Comparison of ENCODE assay signal across 18 mouse cellular contexts in the genomic region with DNA sequence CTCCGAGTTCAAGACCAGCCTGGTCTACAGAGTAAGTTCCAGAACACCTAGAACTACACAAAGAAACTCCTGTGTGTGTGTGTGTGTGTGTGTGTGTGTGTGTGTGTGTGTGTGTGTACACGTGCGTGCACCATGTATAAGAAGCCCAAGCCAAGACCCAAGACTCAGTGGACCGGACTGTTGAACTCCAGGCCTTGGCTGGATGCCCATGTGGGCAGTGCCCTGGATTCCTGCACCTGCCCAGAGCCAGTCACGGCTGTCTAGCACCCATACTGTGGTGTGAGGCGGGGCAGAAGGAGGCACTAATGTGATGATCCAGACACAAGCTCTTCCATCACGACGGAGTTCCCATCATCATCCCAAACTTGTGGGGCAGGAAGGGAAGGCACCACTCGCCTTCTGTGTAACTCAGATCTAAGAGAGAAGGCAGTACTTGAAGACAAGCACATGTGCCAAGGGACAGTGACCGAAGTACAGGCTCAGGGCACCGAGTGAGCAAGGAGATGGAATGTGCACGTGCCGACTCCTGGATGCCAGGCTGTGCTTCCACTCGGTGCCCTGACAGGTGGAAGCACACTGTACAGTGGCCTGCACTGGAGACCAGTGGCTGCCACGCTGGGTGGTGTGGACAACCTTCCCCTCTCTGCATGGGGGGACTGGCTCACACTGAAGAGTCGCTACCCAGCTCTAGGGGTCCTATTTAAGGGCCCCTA. TPM values are rescaled to one million over a fixed set of nuclear protein-coding genes. Genes with fewer than 3 reads are reported as not detected.
DNase-seq lines count a peak whose midpoint lies in the region; ATAC-seq lines count a peak whose summit lies in the region.
"Had no signal": no experiment of that assay in that cellular context is flagged by ENCODE, and none has a peak within 500 bp of the region (broad histone marks: within the 10 kb centered on the region; RNA-seq: fewer than 3 reads in every experiment).

No protein-coding gene starts in this region.

- H3K9me3 ChIP-seq in kidney, embryonic 14.5 days (ENCODE audit: control insufficient read depth, low read length): no peaks in the 10 kb centered on the region
- H3K9me3 ChIP-seq in midbrain, embryonic 13.5 days: no peaks in the 10 kb centered on the region
- H3K9me3 ChIP-seq in midbrain, embryonic 11.5 days (ENCODE audit: control insufficient read depth, low read length): no peaks in the 10 kb centered on the region
- H3K9me3 ChIP-seq: heart, embryonic 12.5 days; limb, embryonic 10.5 days had no signal

- no peak overlapping the region for H3K27ac ChIP-seq in kidney, embryonic 14.5 days (ENCODE audit: low read depth, low read length)
- H3K27ac ChIP-seq in midbrain, embryonic 13.5 days: no peak overlapping the region
- no peak overlapping the region for H3K27ac ChIP-seq in midbrain, embryonic 11.5 days (ENCODE audit: low read depth, low read length)
- H3K27ac ChIP-seq: left cerebral cortex, adult 2 months; limb, embryonic 10.5 days; macrophage had no signal

- no peak overlapping the region for H3K4me3 ChIP-seq in kidney, embryonic 14.5 days (ENCODE audit: low read length)
- H3K4me3 ChIP-seq in midbrain, embryonic 13.5 days (replicated peaks): no peak overlapping the region
- H3K4me3 ChIP-seq in midbrain, embryonic 11.5 days (ENCODE audit: low read depth, low read length): no peak overlapping the region
- H3K4me3 ChIP-seq: heart, embryonic 12.5 days; left cerebral cortex, adult 2 months; limb, embryonic 10.5 days had no signal

- H3K4me1 ChIP-seq in kidney, embryonic 14.5 days (ENCODE audit: control insufficient read depth, insufficient read depth, low read length): no peaks in the 10 kb centered on the region
- H3K4me1 ChIP-seq in midbrain, embryonic 13.5 days (replicated peaks): no peaks in the 10 kb centered on the region
- H3K4me1 ChIP-seq in midbrain, embryonic 11.5 days (ENCODE audit: control insufficient read depth, insufficient read depth, low read length): no peaks in the 10 kb centered on the region

- H3K4me2 ChIP-seq in kidney, embryonic 14.5 days (replicated peaks; ENCODE audit: low read depth, low read length): no peak overlapping the region
- no peak overlapping the region for H3K4me2 ChIP-seq in midbrain, embryonic 13.5 days (replicated peaks)
- H3K4me2 ChIP-seq in midbrain, embryonic 11.5 days: no peak overlapping the region
- H3K4me2 ChIP-seq: heart, embryonic 12.5 days had no signal

- peak; percentile 86 for DNase-seq in kidney, adult 18-20 months
- DNase-seq in midbrain, embryonic 11.5 days (ENCODE audit: low spot score, missing footprints): no peak
- peak; percentile 83 for DNase-seq in kidney, postnatal 10 days
- peak; percentile 59 to 75 for DNase-seq in kidney, postnatal 4 days
- DNase-seq in cerebellum, adult 11 months: no peak
- DNase-seq: adrenal gland, adult 2 months; forebrain, postnatal 0 days; gastrocnemius, postnatal 25 days; heart, postnatal 10 days; layer of hippocampus, adult 9-11 months; liver; liver, postnatal 0 days had no signal

- no peak overlapping the region for H3K9ac ChIP-seq in kidney, embryonic 14.5 days (ENCODE audit: low read depth, low read length)
- H3K9ac ChIP-seq in midbrain, embryonic 13.5 days (replicated peaks): no peak overlapping the region
- H3K9ac ChIP-seq in midbrain, embryonic 11.5 days (ENCODE audit: low read length): no peak overlapping the region
- H3K9ac ChIP-seq: forebrain, postnatal 0 days; heart, embryonic 12.5 days; liver, postnatal 0 days had no signal

- peaks cover 34% of the 10 kb centered on the region for H3K36me3 ChIP-seq in kidney, embryonic 14.5 days (ENCODE audit: control insufficient read depth, insufficient read depth, low read length)
- peaks cover 46% of the 10 kb centered on the region for H3K36me3 ChIP-seq in midbrain, embryonic 13.5 days
- peaks cover 4% of the 10 kb centered on the region; the same call in 1 of the 2 replicates for H3K36me3 ChIP-seq in midbrain, embryonic 11.5 days (ENCODE audit: control insufficient read depth, insufficient read depth, low read length)

- H3K27me3 ChIP-seq in kidney, embryonic 14.5 days (ENCODE audit: control insufficient read depth, insufficient read depth, low read length): no peaks in the 10 kb centered on the region
- H3K27me3 ChIP-seq in midbrain, embryonic 13.5 days: no peaks in the 10 kb centered on the region
- no peaks in the 10 kb centered on the region for H3K27me3 ChIP-seq in midbrain, embryonic 11.5 days (ENCODE audit: control insufficient read depth, insufficient read depth, low read length)

- no peak for ATAC-seq in kidney, embryonic 14.5 days (ENCODE audit: low FRiP score, low TSS enrichment)
- ATAC-seq in midbrain, embryonic 13.5 days: peak; percentile 17; the same call in 1 of the 2 replicates
- no peak for ATAC-seq in midbrain, embryonic 11.5 days (ENCODE audit: low FRiP score)

- 91% methylated on average over 16 of the region's 16 CpGs for WGBS in kidney, embryonic 14.5 days
- WGBS in midbrain, embryonic 13.5 days: 86% methylated on average over 16 of the region's 16 CpGs
- 89% methylated on average over 16 of the region's 16 CpGs for WGBS in midbrain, embryonic 11.5 days

RNA-seq across cellular contexts. Expression of a gene that starts 13.4 kb away (rescaled TPM):
- polyA plus RNA-seq in kidney, embryonic 14.5 days (2014; fragmentation: Nextera tagmentation; extraction: Ambion mirVana): 3.6 and 6.4 TPM in 2 replicates
- polyA plus RNA-seq in midbrain, embryonic 13.5 days (2015; fragmentation: Nextera tagmentation; extraction: Ambion mirVana): 7.5 and 8.9 TPM in 2 replicates
- polyA plus RNA-seq in midbrain, embryonic 11.5 days (2014; fragmentation: Nextera tagmentation; extraction: Ambion mirVana): 4.3 and 4.9 TPM in 2 replicates

RNA-seq across cellular contexts. Expression of a gene that starts 25.9 kb away (rescaled TPM):
- polyA plus RNA-seq in kidney, embryonic 14.5 days (2014; fragmentation: Nextera tagmentation; extraction: Ambion mirVana): 32.2 and 40.7 TPM in 2 replicates
- polyA plus RNA-seq in midbrain, embryonic 13.5 days (2015; fragmentation: Nextera tagmentation; extraction: Ambion mirVana): 24.0 and 28.9 TPM in 2 replicates
- 23.8 and 26.3 TPM in 2 replicates for polyA plus RNA-seq in midbrain, embryonic 11.5 days (2014; fragmentation: Nextera tagmentation; extraction: Ambion mirVana)

RNA-seq across cellular contexts. Expression of a gene that starts 41.7 kb away (rescaled TPM):
- 2.5 and 5.3 TPM in 2 replicates for polyA plus RNA-seq in kidney, embryonic 14.5 days (2014; fragmentation: Nextera tagmentation; extraction: Ambion mirVana)
- 15.4 TPM in 2 replicates for polyA plus RNA-seq in midbrain, embryonic 13.5 days (2015; fragmentation: Nextera tagmentation; extraction: Ambion mirVana)
- polyA plus RNA-seq in midbrain, embryonic 11.5 days (2014; fragmentation: Nextera tagmentation; extraction: Ambion mirVana): 5.0 and 5.1 TPM in 2 replicates

Comparison
In these comparisons a context has a peak if more than half of its experiments do, and no peak if none do; other contexts are left out.
1. DNase-seq: peak in kidney, adult 18-20 months (single experiment), kidney, postnatal 10 days (single experiment) and kidney, postnatal 4 days (2 of 2); none in midbrain, embryonic 11.5 days (single experiment) and cerebellum, adult 11 months (single experiment).